Mouse (Mus musculus) embryonic facial prominence, embryonic 10.5 days (tissue): ENCODE results near the gene Folr1. TPM values are rescaled to one million over a fixed set of nuclear protein-coding genes. Genes with fewer than 3 reads are reported as not detected.

Experiments
- DNase-seq: peaks from one replicate; pipeline ENCODE4 v3.0.0-alpha.2; 2017; ENCODE audit warnings: low spot score
- H3K27ac ChIP-seq: fragments of 300-500 bp; sonication (generic); replicated peaks from 2 replicates; pipeline ENCODE4 v1.5.1; 2016; ENCODE audit warnings: mild to moderate bottlenecking
- H3K27me3 ChIP-seq: fragments of 300-500 bp; sonication (generic); replicated peaks from 2 replicates; pipeline ENCODE4 v1.6.1; 2016; ENCODE audit warnings: low read depth, mild to moderate bottlenecking; ENCODE audit not compliant: poor library complexity, severe bottlenecking
- H3K36me3 ChIP-seq: fragments of 300-500 bp; sonication (generic); replicated peaks from 2 replicates; pipeline ENCODE4 v1.6.1; 2016; ENCODE audit warnings: mild to moderate bottlenecking, moderate library complexity
- H3K4me1 ChIP-seq: fragments of 300-500 bp; sonication (generic); 2 replicates; pipeline ENCODE4 v1.6.1; 2016
- H3K4me3 ChIP-seq: fragments of 300-500 bp; sonication (generic); 2 replicates; pipeline ENCODE4 v1.5.1; 2016; ENCODE audit warnings: mild to moderate bottlenecking, moderate library complexity
- H3K9me3 ChIP-seq: fragments of 300-500 bp; sonication (generic); 2 replicates; pipeline ENCODE4 v1.6.1; 2016; ENCODE audit warnings: mild to moderate bottlenecking
- WGBS: fragments of 180-500 bp; shearing (Covaris S2); methylation state at CpG from one replicate; pipeline ENCODE4 v1.1.7; 2016; 5-methylcytosine and 5-hydroxymethylcytosine counted together
- polyA plus RNA-seq: library from polyadenylated mRNA; unstranded; fragments of >200 nt; fragmentation: Nextera tagmentation; extraction: Ambion mirVana; gene quantifications from 2 replicates; pipeline ENCODE4 v1.2.1, GENCODE M21; 2016

The Folr1 gene
- polyA plus RNA-seq, 1 experiment from 2014 or later: 1.2 TPM

DNA sequence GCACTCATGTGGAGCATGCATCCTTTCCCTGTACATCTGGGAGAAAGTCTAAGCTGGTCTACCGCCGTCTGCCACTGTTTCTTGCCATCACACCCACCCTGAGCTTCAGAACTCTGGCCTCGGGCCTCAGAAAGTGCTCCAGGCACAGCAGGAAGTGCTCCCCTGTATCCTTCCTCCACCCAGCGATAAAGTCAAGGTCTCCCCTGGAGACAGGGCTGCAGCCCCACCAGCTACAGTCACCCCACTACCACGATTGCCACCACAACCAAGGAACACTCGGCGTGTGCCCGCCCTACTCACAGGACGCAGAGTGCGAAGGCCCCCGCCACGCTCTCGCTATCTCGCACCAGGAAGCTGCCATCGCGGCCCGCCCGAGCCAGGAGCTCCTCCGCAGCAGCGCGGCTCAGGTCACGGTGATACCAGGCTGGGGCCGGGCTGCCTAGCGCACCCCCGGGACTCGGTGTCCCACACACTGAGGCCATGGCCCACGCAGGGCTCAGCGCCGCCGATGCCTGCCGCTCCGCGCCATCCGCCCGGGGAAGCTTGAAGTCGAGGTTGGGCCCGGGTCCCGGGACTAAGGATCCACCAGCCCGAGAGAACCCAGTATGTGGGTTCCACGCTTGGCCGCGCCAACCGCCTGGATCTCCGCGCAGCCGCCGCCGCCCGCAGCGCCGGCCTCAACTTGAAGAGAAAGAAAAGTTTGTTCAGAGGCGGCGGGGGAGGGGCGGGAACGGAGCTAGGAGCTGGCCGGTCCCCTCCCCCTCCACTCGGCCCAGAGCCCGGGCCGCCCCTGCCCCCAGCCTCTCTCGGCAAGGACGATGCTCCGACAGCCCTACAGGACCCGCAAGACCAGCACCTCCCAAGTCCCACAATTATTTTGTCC, 34.1 kb downstream of the Folr1 start:
- Histone ChIP-seq H3K4me3 (peak overlapping the region; percentile 88), H3K27ac (peak overlapping the region; percentile 100), H3K36me3 (peaks cover 33% of the 10 kb centered on the region), H3K9me3 (no peaks in the 10 kb centered on the region), H3K4me1 (peaks cover 43% of the 10 kb centered on the region), H3K27me3 (no peaks in the 10 kb centered on the region)
- WGBS: under 1% methylated on average over 63 of the region's 63 CpGs
- peak; percentile 89 for DNase-seq

DNA sequence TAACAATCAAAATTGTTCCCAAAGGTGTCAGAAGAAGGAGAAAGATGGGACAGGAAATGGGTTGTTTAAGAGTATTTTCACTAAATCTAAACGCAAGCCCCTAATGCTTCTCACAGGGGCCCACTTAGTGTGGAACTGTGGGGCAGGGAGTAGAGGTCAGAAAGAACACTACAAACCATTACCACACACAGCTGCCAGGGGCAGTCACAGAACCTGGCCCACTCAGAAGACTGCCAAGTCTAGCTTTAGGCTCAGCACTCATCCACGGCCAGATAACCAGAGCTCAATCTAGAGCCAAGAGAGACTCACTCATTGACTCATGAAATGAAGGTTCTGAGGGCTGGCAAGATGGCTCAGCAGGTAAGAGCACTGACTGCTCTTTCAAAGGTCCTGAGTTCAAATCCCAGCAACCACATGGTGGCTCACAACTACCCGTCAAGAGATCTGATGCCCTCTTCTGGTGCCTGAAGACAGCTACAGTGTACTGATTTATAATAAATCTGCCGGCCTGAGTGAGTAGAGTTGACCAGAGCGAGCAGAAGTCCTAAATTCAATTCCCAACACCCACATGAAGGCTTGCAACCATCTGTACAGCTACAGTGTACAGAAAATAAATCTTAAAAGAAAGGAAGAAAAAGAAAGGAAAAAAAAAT, 35.0 kb downstream of the Folr1 start:
- Histone ChIP-seq H3K4me3 (peak overlapping the region; percentile 88), H3K36me3 (peaks cover 42% of the 10 kb centered on the region), H3K4me1 (peaks cover 43% of the 10 kb centered on the region), H3K27me3 (no peaks in the 10 kb centered on the region), H3K9me3 (no peaks in the 10 kb centered on the region), H3K27ac (peak overlapping the region; percentile 100)
- DNase-seq: no peak
- 47% methylated on average over 5 of the region's 5 CpGs for WGBS

GRCm38 (mm10) chr7:101834903-101835302, 35.7 kb downstream of the Folr1 start:
- no peak for DNase-seq
- H3K27me3 ChIP-seq: no peaks in the 10 kb centered on the region
- H3K9me3 ChIP-seq: no peaks in the 10 kb centered on the region
- peaks cover 43% of the 10 kb centered on the region for H3K4me1 ChIP-seq
- H3K4me3 ChIP-seq: peak overlapping the region; percentile 88
- H3K27ac ChIP-seq: peak overlapping the region; percentile 100; the same call in 1 of the 2 replicates
- H3K36me3 ChIP-seq: peaks cover 46% of the 10 kb centered on the region
- WGBS: 72% methylated on average over 3 of the region's 3 CpGs

DNA sequence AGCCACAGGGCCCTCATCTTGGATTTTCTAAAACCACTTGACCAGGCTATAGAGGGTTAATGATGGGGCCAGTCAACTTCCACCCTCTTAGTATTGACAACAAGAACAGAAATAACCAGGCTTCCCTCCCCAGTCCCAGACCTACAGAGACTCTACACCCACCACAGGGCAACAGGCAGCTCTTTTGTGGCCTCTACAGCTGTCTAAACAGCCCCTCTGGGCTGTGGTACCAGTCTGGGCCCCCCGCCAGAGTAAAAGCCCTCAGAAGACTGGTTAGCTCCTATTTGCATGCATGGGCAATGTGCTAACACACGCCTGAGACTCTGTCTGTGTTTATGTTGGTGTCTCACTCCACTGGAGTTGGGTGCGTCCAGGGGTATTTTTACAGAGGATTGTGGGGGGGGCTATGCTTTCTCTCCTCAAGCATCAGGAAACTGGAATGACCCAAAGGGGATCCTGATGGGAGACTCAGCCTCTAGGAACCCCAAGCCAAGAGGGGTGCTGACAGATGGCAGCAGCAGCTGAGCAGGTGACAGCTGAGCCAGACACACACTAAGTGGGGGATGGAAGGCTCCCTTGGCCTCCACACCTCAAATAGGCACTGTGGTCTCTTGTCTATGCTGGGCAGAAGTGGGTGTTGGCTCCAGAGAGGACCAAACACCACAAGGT, 36.5 kb downstream of the Folr1 start:
- H3K36me3 ChIP-seq: peaks cover 54% of the 10 kb centered on the region
- DNase-seq: no peak
- H3K27ac ChIP-seq: peak overlapping the region; percentile 100; the same call in 1 of the 2 replicates
- H3K27me3 ChIP-seq: no peaks in the 10 kb centered on the region
- 61% methylated on average over 3 of the region's 3 CpGs for WGBS
- no peaks in the 10 kb centered on the region for H3K9me3 ChIP-seq
- H3K4me3 ChIP-seq: peak overlapping the region; percentile 88
- peaks cover 40% of the 10 kb centered on the region for H3K4me1 ChIP-seq

DNA sequence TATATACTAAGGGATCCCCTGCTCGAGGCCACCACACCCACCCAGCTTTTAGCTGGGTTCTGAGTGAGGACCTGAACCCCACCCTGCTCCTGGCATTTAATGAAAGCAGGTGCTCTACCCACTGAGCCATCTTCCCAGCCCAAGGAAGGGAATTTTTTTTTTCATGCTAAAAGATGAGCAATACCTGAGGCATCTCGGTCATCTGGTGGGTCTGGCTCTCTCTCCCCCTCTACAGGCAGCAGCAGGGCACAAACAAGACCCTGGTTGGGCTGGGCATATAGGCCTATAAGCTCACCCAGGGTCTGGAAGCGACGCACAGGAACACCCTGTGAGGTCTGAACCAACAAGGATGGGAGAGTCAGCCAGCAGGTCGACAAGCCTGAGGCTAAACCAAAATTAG, 37.2 kb downstream of the Folr1 start:
- Histone ChIP-seq H3K4me3 (no peak overlapping the region), H3K36me3 (peaks cover 61% of the 10 kb centered on the region), H3K4me1 (peaks cover 33% of the 10 kb centered on the region), H3K9me3 (no peaks in the 10 kb centered on the region), H3K27me3 (no peaks in the 10 kb centered on the region), H3K27ac (no peak overlapping the region)
- WGBS: 74% methylated on average over 5 of the region's 5 CpGs
- DNase-seq: no peak

DNA sequence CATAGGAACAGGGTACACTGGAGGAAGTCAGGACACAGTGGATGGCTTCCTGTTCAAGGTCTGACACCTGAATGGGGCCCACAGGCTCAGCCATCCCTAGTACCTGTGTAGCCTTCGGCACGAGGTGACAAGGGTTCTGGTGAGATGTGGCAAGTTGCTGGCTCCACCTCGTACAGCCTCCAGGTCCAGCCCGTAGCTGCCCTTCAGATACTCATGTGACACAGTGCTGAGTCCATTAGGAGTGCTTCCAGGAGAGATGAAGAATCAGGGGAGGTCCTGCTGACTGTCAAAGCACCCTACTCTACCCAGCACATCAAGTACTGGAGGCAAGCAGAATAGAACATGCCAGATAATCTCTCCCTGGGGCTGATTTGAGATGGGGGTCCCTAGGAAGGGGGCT, 38.2 kb downstream of the Folr1 start:
- Histone ChIP-seq H3K4me3 (no peak overlapping the region), H3K9me3 (no peaks in the 10 kb centered on the region), H3K27me3 (no peaks in the 10 kb centered on the region), H3K27ac (no peak overlapping the region), H3K4me1 (peaks cover 29% of the 10 kb centered on the region), H3K36me3 (peaks cover 71% of the 10 kb centered on the region)
- DNase-seq: no peak
- WGBS: 93% methylated on average over 4 of the region's 4 CpGs

GRCm38 (mm10) chr7:101831437-101831836, 39.2 kb downstream of the Folr1 start:
- peaks cover 29% of the 10 kb centered on the region for H3K4me1 ChIP-seq
- no peaks in the 10 kb centered on the region for H3K9me3 ChIP-seq
- H3K36me3 ChIP-seq: peaks cover 80% of the 10 kb centered on the region
- H3K4me3 ChIP-seq: no peak overlapping the region
- no peaks in the 10 kb centered on the region for H3K27me3 ChIP-seq
- no peak overlapping the region for H3K27ac ChIP-seq
- WGBS: 92% methylated on average over 8 of the region's 8 CpGs
- no peak for DNase-seq

GRCm38 (mm10) chr7:101830373-101830772, 40.2 kb downstream of the Folr1 start:
- Histone ChIP-seq H3K36me3 (peaks cover 91% of the 10 kb centered on the region), H3K9me3 (no peaks in the 10 kb centered on the region)
- 99% methylated on average over 3 of the region's 3 CpGs for WGBS

GRCm38 (mm10) chr7:101823758-101824630, 46.6 kb downstream of the Folr1 start:
- no peak overlapping the region for H3K27ac ChIP-seq
- H3K9me3 ChIP-seq: no peaks in the 10 kb centered on the region
- 85% methylated on average over 18 of the region's 18 CpGs for WGBS
- H3K4me1 ChIP-seq: peaks cover 43% of the 10 kb centered on the region
- peaks cover 64% of the 10 kb centered on the region for H3K36me3 ChIP-seq
- DNase-seq: no peak
- H3K27me3 ChIP-seq: peaks cover 54% of the 10 kb centered on the region
- 0 out of 2 replicates have a peak overlapping the region, but pooled peaks have one; percentile 6 for H3K4me3 ChIP-seq

More at GRCm38 (mm10) chr7:101830373-101830772, 40.2 kb downstream of the Folr1 start:
- Histone ChIP-seq H3K27me3 (no peaks in the 10 kb centered on the region), H3K4me1 (peaks cover 19% of the 10 kb centered on the region), H3K4me3 (no peak overlapping the region), H3K27ac (no peak overlapping the region)
- no peak for DNase-seq

GRCm38 (mm10) chr7:101822836-101823757, 47.5 kb downstream of the Folr1 start:
- H3K4me3 ChIP-seq: 0 out of 2 replicates have a peak overlapping the region, but pooled peaks have one; percentile 64
- 27% methylated on average over 32 of the region's 32 CpGs for WGBS
- peak; percentile 62 for DNase-seq

More at GRCm38 (mm10) chr7:101822836-101823757, 47.5 kb downstream of the Folr1 start:
- Histone ChIP-seq H3K9me3 (no peaks in the 10 kb centered on the region), H3K27ac (no peak overlapping the region), H3K4me1 (peaks cover 49% of the 10 kb centered on the region), H3K27me3 (peaks cover 63% of the 10 kb centered on the region), H3K36me3 (peaks cover 55% of the 10 kb centered on the region)
